Mouse (Mus musculus) forebrain, embryonic 16.5 days (tissue): ENCODE data around the gene Cdk2ap2. TPM values are rescaled to one million over a fixed set of nuclear protein-coding genes. Genes with fewer than 3 reads are reported as not detected.

Experiments
- ATAC-seq: fragments of 200-750 bp; cut with Nextera tagmentation; 2 replicates; pipeline ENCODE4 v1.8.0; 2017; ENCODE audit warnings: mild to moderate bottlenecking, moderate library complexity
- H3K27ac ChIP-seq: fragments of 300-500 bp; sonication (generic); 2 replicates; pipeline ENCODE4 v1.5.1; 2014; ENCODE audit warnings: low read length, control low read depth
- H3K27me3 ChIP-seq: fragments of 300-500 bp; sonication (generic); replicated peaks from 2 replicates; pipeline ENCODE4 v1.6.1; 2014; ENCODE audit warnings: low read length; ENCODE audit not compliant: control insufficient read depth, insufficient read depth
- H3K36me3 ChIP-seq: fragments of 300-500 bp; sonication (generic); 2 replicates; pipeline ENCODE4 v1.6.1; 2014; ENCODE audit not compliant: control insufficient read depth, insufficient read depth
- H3K4me1 ChIP-seq: fragments of 300-500 bp; sonication (generic); replicated peaks from 2 replicates; pipeline ENCODE4 v1.6.1; 2014; ENCODE audit warnings: low read length; ENCODE audit not compliant: control insufficient read depth, insufficient read depth
- H3K4me2 ChIP-seq: fragments of 300-500 bp; sonication (generic); 2 replicates; pipeline ENCODE4 v1.6.1; 2014; ENCODE audit warnings: mild to moderate bottlenecking, low read length, control low read depth
- H3K4me3 ChIP-seq: fragments of 300-500 bp; sonication (generic); replicated peaks from 2 replicates; pipeline ENCODE4 v1.5.1; 2014; ENCODE audit warnings: mild to moderate bottlenecking, low read length, control low read depth
- H3K9ac ChIP-seq: fragments of 300-500 bp; sonication (generic); replicated peaks from 2 replicates; pipeline ENCODE4 v1.6.1; 2014; ENCODE audit warnings: low read depth, low read length, control low read depth
- H3K9me3 ChIP-seq: fragments of 300-500 bp; sonication (generic); 2 replicates; pipeline ENCODE4 v1.6.1; 2016; ENCODE audit warnings: low read length; ENCODE audit not compliant: control insufficient read depth
- WGBS: fragments of 180-500 bp; shearing (Covaris S2); extraction: QIAGEN DNeasy Blood & Tissue Kit; methylation state at CpG from one replicate; pipeline ENCODE4 v1.1.7; 2014; 5-methylcytosine and 5-hydroxymethylcytosine counted together
- polyA plus RNA-seq: library from polyadenylated mRNA; unstranded; fragments of >200 nt; fragmentation: Nextera tagmentation; extraction: Ambion mirVana; gene quantifications from 2 replicates; pipeline ENCODE4 v1.2.1, GENCODE M21; 2015

Cdk2ap2 gene
- polyA plus RNA-seq, 1 experiment from 2014 or later: 80.3 TPM

- ATAC-seq: no peak
- H3K4me3 ChIP-seq: no peak overlapping the region
- H3K36me3 ChIP-seq: no peaks in the 10 kb centered on the region
- H3K9ac ChIP-seq: no peak overlapping the region
- H3K4me1 ChIP-seq: no peaks in the 10 kb centered on the region
- H3K4me2 ChIP-seq: no peak overlapping the region
- WGBS: 73% methylated on average over 1 of the region's 1 CpGs
- H3K9me3 ChIP-seq: no peaks in the 10 kb centered on the region
- H3K27ac ChIP-seq: no peak overlapping the region
- no peaks in the 10 kb centered on the region for H3K27me3 ChIP-seq
Measured at GRCm38 (mm10) chr19:4075531-4075930, 21.5 kb upstream of the Cdk2ap2 start.

- H3K27ac ChIP-seq: no peak overlapping the region
- no peak overlapping the region for H3K9ac ChIP-seq
- no peaks in the 10 kb centered on the region for H3K36me3 ChIP-seq
- H3K4me2 ChIP-seq: no peak overlapping the region
- no peak overlapping the region for H3K4me3 ChIP-seq
- H3K27me3 ChIP-seq: no peaks in the 10 kb centered on the region
- ATAC-seq: no peak
- WGBS: 81% methylated on average over 1 of the region's 1 CpGs
- no peaks in the 10 kb centered on the region for H3K9me3 ChIP-seq
- H3K4me1 ChIP-seq: no peaks in the 10 kb centered on the region
Measured at GRCm38 (mm10) chr19:4079594-4079993, 17.4 kb upstream of the Cdk2ap2 start.

- Histone ChIP-seq H3K27ac (no peak overlapping the region), H3K4me3 (no peak overlapping the region), H3K27me3 (no peaks in the 10 kb centered on the region), H3K36me3 (no peaks in the 10 kb centered on the region), H3K4me2 (no peak overlapping the region), H3K9ac (no peak overlapping the region), H3K4me1 (no peaks in the 10 kb centered on the region), H3K9me3 (no peaks in the 10 kb centered on the region)
- 68% methylated on average over 8 of the region's 8 CpGs for WGBS
- ATAC-seq: no peak
Measured at GRCm38 (mm10) chr19:4080511-4081009, 16.4 kb upstream of the Cdk2ap2 start.

- WGBS: 66% methylated on average over 3 of the region's 3 CpGs
Measured at GRCm38 (mm10) chr19:4081394-4081793, 15.6 kb upstream of the Cdk2ap2 start, which contains the start of gene Cabp2. Gene Cabp2, plus strand, starts transcription at chr19:4081578.

GRCm38 (mm10) chr19:4082219-4082965 lies 14.6 kb upstream of the Cdk2ap2 start:
- 81% methylated on average over 11 of the region's 11 CpGs for WGBS

More at GRCm38 (mm10) chr19:4081394-4081793, 15.6 kb upstream of the Cdk2ap2 start, which contains the start of gene Cabp2:
- H3K4me3 ChIP-seq: no peak within 1 kb of the TSS
- no peaks in the 10 kb centered on the region for H3K27me3 ChIP-seq
- H3K36me3 ChIP-seq: no peaks in the 10 kb centered on the region
- no peaks in the 10 kb centered on the region for H3K9me3 ChIP-seq
- H3K27ac ChIP-seq: no peak within 1 kb of the TSS
- no peaks in the 10 kb centered on the region for H3K4me1 ChIP-seq
- no peak for ATAC-seq
- H3K9ac ChIP-seq: no peak within 1 kb of the TSS
- no peak within 1 kb of the TSS for H3K4me2 ChIP-seq

GRCm38 (mm10) chr19:4083316-4083715 lies 13.7 kb upstream of the Cdk2ap2 start:
- no peak for ATAC-seq
- Histone ChIP-seq H3K36me3 (no peaks in the 10 kb centered on the region), H3K4me2 (no peak overlapping the region), H3K9ac (no peak overlapping the region), H3K4me3 (no peak overlapping the region), H3K4me1 (no peaks in the 10 kb centered on the region), H3K9me3 (no peaks in the 10 kb centered on the region), H3K27ac (no peak overlapping the region), H3K27me3 (no peaks in the 10 kb centered on the region)
- WGBS: 68% methylated on average over 7 of the region's 7 CpGs

More at GRCm38 (mm10) chr19:4082219-4082965, 14.6 kb upstream of the Cdk2ap2 start:
- Histone ChIP-seq H3K9ac (no peak overlapping the region), H3K4me2 (no peak overlapping the region), H3K36me3 (no peaks in the 10 kb centered on the region), H3K4me1 (no peaks in the 10 kb centered on the region), H3K4me3 (no peak overlapping the region), H3K27me3 (no peaks in the 10 kb centered on the region), H3K27ac (no peak overlapping the region), H3K9me3 (no peaks in the 10 kb centered on the region)
- ATAC-seq: no peak

- Histone ChIP-seq H3K27ac (no peak overlapping the region), H3K4me1 (no peaks in the 10 kb centered on the region), H3K36me3 (no peaks in the 10 kb centered on the region), H3K4me3 (no peak overlapping the region), H3K9me3 (no peaks in the 10 kb centered on the region), H3K9ac (no peak overlapping the region), H3K4me2 (no peak overlapping the region), H3K27me3 (no peaks in the 10 kb centered on the region)
- 30% methylated on average over 8 of the region's 8 CpGs for WGBS
- ATAC-seq: no peak
Measured at GRCm38 (mm10) chr19:4083826-4084225, 13.2 kb upstream of the Cdk2ap2 start.

GRCm38 (mm10) chr19:4084984-4085383 lies 12.0 kb upstream of the Cdk2ap2 start:
- no peaks in the 10 kb centered on the region for H3K9me3 ChIP-seq
- no peak overlapping the region for H3K4me2 ChIP-seq
- H3K36me3 ChIP-seq: no peaks in the 10 kb centered on the region
- H3K27me3 ChIP-seq: no peaks in the 10 kb centered on the region
- no peak overlapping the region for H3K9ac ChIP-seq
- no peak overlapping the region for H3K27ac ChIP-seq
- no peaks in the 10 kb centered on the region; the same call in 1 of the 2 replicates for H3K4me1 ChIP-seq
- no peak for ATAC-seq
- WGBS: 89% methylated on average over 1 of the region's 1 CpGs
- H3K4me3 ChIP-seq: no peak overlapping the region

- Histone ChIP-seq H3K27ac (no peak overlapping the region), H3K4me2 (no peak overlapping the region), H3K36me3 (no peaks in the 10 kb centered on the region), H3K9ac (no peak overlapping the region), H3K4me3 (no peak overlapping the region), H3K4me1 (no peaks in the 10 kb centered on the region; the same call in 1 of the 2 replicates), H3K9me3 (no peaks in the 10 kb centered on the region), H3K27me3 (no peaks in the 10 kb centered on the region)
- ATAC-seq: no peak
- WGBS: 91% methylated on average over 15 of the region's 15 CpGs
Measured at GRCm38 (mm10) chr19:4086156-4086555, 10.8 kb upstream of the Cdk2ap2 start.
